Mouse (Mus musculus) MEL (cell line): ENCODE measurements around the gene Myo1c. TPM values are rescaled to one million over a fixed set of nuclear protein-coding genes. Genes with fewer than 3 reads are reported as not detected.
A peak's percentile ranks its signal among the peaks of the same experiment; 100 is the strongest.

Experiments
- DNase-seq: peaks from one replicate; pipeline ENCODE4 v3.0.0; 2011; ENCODE audit warnings: low read depth, low spot score
- H3K27ac ChIP-seq: 2 replicates; pipeline ENCODE4 v1.5.1; 2012; ENCODE audit warnings: low read depth, mild to moderate bottlenecking, control low read depth, low read length, moderate library complexity; ENCODE audit not compliant: control insufficient read depth
- H3K27me3 ChIP-seq, 2 experiments: fragments of 150-350 bp in 1 of 2; sonication (generic) in 1 of 2; 2 replicates each; pipeline ENCODE4 v1.6.1; 2012; ENCODE audit warnings: low read length in 2 of 2, mild to moderate bottlenecking in 2 of 2, improper control_type of control experiment in 1 of 2, moderate library complexity in 1 of 2; ENCODE audit not compliant: insufficient read depth in 2 of 2, control insufficient read depth in 1 of 2
- H3K36me3 ChIP-seq, 2 experiments: 2 replicates each; pipeline ENCODE4 v1.6.1; 2012 to 2014; ENCODE audit warnings: low read length in 2 of 2, improper control_type of control experiment in 1 of 2, inconsistent platforms in 1 of 2, mild to moderate bottlenecking in 1 of 2; ENCODE audit not compliant: insufficient read depth in 2 of 2, control insufficient read depth in 1 of 2
- H3K4me1 ChIP-seq, 2 experiments: fragments of 150-350 bp in 1 of 2; sonication (generic) in 1 of 2; 2 replicates each; pipeline ENCODE4 v1.6.1; 2012; ENCODE audit warnings: low read length in 2 of 2, improper control_type of control experiment in 1 of 2, mild to moderate bottlenecking in 1 of 2; ENCODE audit not compliant: insufficient read depth in 2 of 2, control insufficient read depth in 1 of 2
- H3K4me3 ChIP-seq, 2 experiments: fragments of 150-350 bp in 1 of 2; sonication (generic) in 1 of 2; 2 replicates each; pipeline ENCODE4 v1.5.1; 2012; ENCODE audit warnings: low read depth in 2 of 2, low read length in 2 of 2, mild to moderate bottlenecking in 2 of 2, moderate library complexity in 2 of 2, control low read depth in 1 of 2, improper control_type of control experiment in 1 of 2; ENCODE audit not compliant: control insufficient read depth in 1 of 2, insufficient read depth in 1 of 2
- H3K79me2 ChIP-seq: 2 replicates; pipeline ENCODE4 v1.6.1; 2012; ENCODE audit warnings: mild to moderate bottlenecking, low read length, moderate library complexity; ENCODE audit not compliant: control insufficient read depth, poor library complexity, insufficient read depth
- H3K9ac ChIP-seq: 2 replicates; pipeline ENCODE4 v1.6.1; 2012; ENCODE audit warnings: low read depth, mild to moderate bottlenecking, control low read depth, low read length, moderate library complexity; ENCODE audit not compliant: control insufficient read depth, poor library complexity, severe bottlenecking
- H3K9me3 ChIP-seq: fragments of 150-350 bp; sonication (generic); replicated peaks from 2 replicates; pipeline ENCODE4 v1.6.1; 2012; ENCODE audit warnings: mild to moderate bottlenecking, low read length, improper control_type of control experiment, moderate library complexity; ENCODE audit not compliant: insufficient read depth
- BHLHE40 ChIP-seq: IDR thresholded peaks from 2 replicates; pipeline ENCODE4 v1.6.1; 2012; ENCODE audit warnings: low read depth, mild to moderate bottlenecking, inconsistent platforms, low read length, improper control_type of control experiment, borderline replicate concordance
- CHD1 ChIP-seq: IDR thresholded peaks from 2 replicates; pipeline ENCODE4 v1.6.1; 2012; ENCODE audit warnings: low read depth, mild to moderate bottlenecking, inconsistent platforms, low read length, improper control_type of control experiment
- CHD2 ChIP-seq: IDR thresholded peaks from 2 replicates; pipeline ENCODE4 v1.6.1; 2011; ENCODE audit warnings: low read length, improper control_type of control experiment
- CTCF ChIP-seq, 3 experiments: IDR thresholded peaks in 2 of 3; conservative IDR thresholded peaks in 1 of 3; 2 replicates each; pipeline ENCODE4 v1.5.1; 2011 to 2012; ENCODE audit warnings: low read length in 3 of 3, low read depth in 2 of 3, mild to moderate bottlenecking in 2 of 3, improper control_type of control experiment in 1 of 3, inconsistent platforms in 1 of 3, mixed read lengths in 1 of 3, moderate library complexity in 1 of 3; ENCODE audit not compliant: control insufficient read depth in 1 of 3, insufficient read depth in 1 of 3, poor library complexity in 1 of 3, severe bottlenecking in 1 of 3
- E2F4 ChIP-seq: IDR thresholded peaks from 2 replicates; pipeline ENCODE4 v1.6.1; 2011; ENCODE audit warnings: low read depth, low read length, improper control_type of control experiment, borderline replicate concordance
- ELF1 ChIP-seq: IDR thresholded peaks from 2 replicates; pipeline ENCODE4 v1.6.1; 2014; ENCODE audit warnings: low read depth, mild to moderate bottlenecking, inconsistent platforms, low read length, improper control_type of control experiment, moderate library complexity
- EP300 ChIP-seq, 2 experiments: IDR thresholded peaks; 2 replicates each; pipeline ENCODE4 v1.6.1; 2011; ENCODE audit warnings: improper control_type of control experiment in 2 of 2, low read length in 2 of 2, low read depth in 1 of 2, mild to moderate bottlenecking in 1 of 2
- ETS1 ChIP-seq: IDR thresholded peaks from 2 replicates; pipeline ENCODE4 v1.6.1; 2012; ENCODE audit warnings: low read depth, mild to moderate bottlenecking, inconsistent platforms, low read length, improper control_type of control experiment, moderate library complexity
- GABPA ChIP-seq: IDR thresholded peaks from 2 replicates; pipeline ENCODE4 v1.6.1; 2012; ENCODE audit warnings: low read depth, mild to moderate bottlenecking, inconsistent platforms, low read length, improper control_type of control experiment, moderate library complexity
- GATA1 ChIP-seq: IDR thresholded peaks from 2 replicates; pipeline ENCODE4 v1.6.1; 2011; ENCODE audit warnings: low read depth, low read length, improper control_type of control experiment
- HCFC1 ChIP-seq: IDR thresholded peaks from 2 replicates; pipeline ENCODE4 v1.6.1; 2012; ENCODE audit warnings: low read depth, mild to moderate bottlenecking, inconsistent platforms, low read length, improper control_type of control experiment, moderate library complexity
- JUND ChIP-seq: IDR thresholded peaks from 2 replicates; pipeline ENCODE4 v1.6.1; 2011; ENCODE audit warnings: low read depth, mild to moderate bottlenecking, improper control_type of control experiment, low read length
- KAT2A ChIP-seq: conservative IDR thresholded peaks from 2 replicates; pipeline ENCODE4 v1.6.1; 2012; ENCODE audit warnings: low read depth, low read length, improper control_type of control experiment, inconsistent platforms
- MAFK ChIP-seq: IDR thresholded peaks from 2 replicates; pipeline ENCODE4 v1.6.1; 2011; ENCODE audit warnings: low read depth, mild to moderate bottlenecking, low read length, improper control_type of control experiment, borderline replicate concordance
- MAX ChIP-seq: IDR thresholded peaks from 2 replicates; pipeline ENCODE4 v1.6.1; 2011; ENCODE audit warnings: low read length, improper control_type of control experiment
- MAZ ChIP-seq: IDR thresholded peaks from 2 replicates; pipeline ENCODE4 v1.6.1; 2012; ENCODE audit warnings: low read depth, mild to moderate bottlenecking, inconsistent platforms, low read length, improper control_type of control experiment
- MEF2A ChIP-seq: IDR thresholded peaks from 2 replicates; pipeline ENCODE4 v1.6.1; 2014; ENCODE audit warnings: low read depth, mild to moderate bottlenecking, inconsistent platforms, low read length, improper control_type of control experiment; ENCODE audit not compliant: poor library complexity, insufficient replicate concordance, severe bottlenecking; ENCODE audit errors: extremely low read depth
- MXI1 ChIP-seq: IDR thresholded peaks from 2 replicates; pipeline ENCODE4 v1.6.1; 2011; ENCODE audit warnings: mild to moderate bottlenecking, low read depth, low read length, improper control_type of control experiment
- MYC ChIP-seq: IDR thresholded peaks from 2 replicates; pipeline ENCODE4 v1.6.1; 2011; ENCODE audit warnings: low read depth, mild to moderate bottlenecking, low read length, improper control_type of control experiment, moderate library complexity
- NELFE ChIP-seq: IDR thresholded peaks from 2 replicates; pipeline ENCODE4 v1.6.1; 2011; ENCODE audit warnings: low read depth, low read length, improper control_type of control experiment
- NRF1 ChIP-seq: IDR thresholded peaks from 2 replicates; pipeline ENCODE4 v1.6.1; 2014; ENCODE audit warnings: low read depth, mild to moderate bottlenecking, inconsistent platforms, low read length, improper control_type of control experiment, moderate library complexity; ENCODE audit not compliant: poor library complexity, insufficient read depth, severe bottlenecking
- POLR2A ChIP-seq, 2 experiments: IDR thresholded peaks; 2 replicates each; pipeline ENCODE4 v1.6.1; 2011 to 2012; ENCODE audit warnings: low read length in 2 of 2, mild to moderate bottlenecking in 2 of 2, control low read depth in 1 of 2, improper control_type of control experiment in 1 of 2, low read depth in 1 of 2, moderate library complexity in 1 of 2; ENCODE audit not compliant: control insufficient read depth in 1 of 2, insufficient read depth in 1 of 2, poor library complexity in 1 of 2
- POLR2AphosphoS2 ChIP-seq: IDR thresholded peaks from 2 replicates; pipeline ENCODE4 v1.6.1; 2011; ENCODE audit warnings: low read length, improper control_type of control experiment
- RAD21 ChIP-seq: IDR thresholded peaks from 2 replicates; pipeline ENCODE4 v1.6.1; 2011; ENCODE audit warnings: mild to moderate bottlenecking, low read depth, low read length, improper control_type of control experiment
- RCOR1 ChIP-seq: IDR thresholded peaks from 2 replicates; pipeline ENCODE4 v1.6.1; 2012; ENCODE audit warnings: low read depth, mild to moderate bottlenecking, inconsistent platforms, low read length, improper control_type of control experiment
- SIN3A ChIP-seq: IDR thresholded peaks from 2 replicates; pipeline ENCODE4 v1.6.1; 2012; ENCODE audit warnings: low read length, improper control_type of control experiment, inconsistent platforms
- SMC3 ChIP-seq: IDR thresholded peaks from 2 replicates; pipeline ENCODE4 v1.6.1; 2011; ENCODE audit warnings: low read depth, low read length, improper control_type of control experiment
- TAL1 ChIP-seq: IDR thresholded peaks from 2 replicates; pipeline ENCODE4 v1.6.1; 2012; ENCODE audit warnings: mild to moderate bottlenecking, inconsistent platforms, low read length, moderate library complexity, mixed read lengths
- TBP ChIP-seq: IDR thresholded peaks from 2 replicates; pipeline ENCODE4 v1.8.0; 2011; ENCODE audit warnings: low read depth, low read length, improper control_type of control experiment
- TCF12 ChIP-seq: IDR thresholded peaks from 2 replicates; pipeline ENCODE4 v1.6.1; 2014; ENCODE audit warnings: low read depth, mild to moderate bottlenecking, inconsistent platforms, low read length, improper control_type of control experiment, moderate library complexity
- UBTF ChIP-seq: IDR thresholded peaks from 2 replicates; pipeline ENCODE4 v1.6.1; 2012; ENCODE audit warnings: low read depth, mild to moderate bottlenecking, inconsistent platforms, low read length, improper control_type of control experiment, moderate library complexity, borderline replicate concordance; ENCODE audit not compliant: insufficient read depth
- USF1 ChIP-seq: IDR thresholded peaks from 2 replicates; pipeline ENCODE4 v1.6.1; 2014; ENCODE audit warnings: low read depth, mild to moderate bottlenecking, inconsistent platforms, low read length, improper control_type of control experiment, moderate library complexity
- USF2 ChIP-seq, 2 experiments: IDR thresholded peaks; 2 replicates each; pipeline ENCODE4 v1.6.1; 2011 to 2012; ENCODE audit warnings: improper control_type of control experiment in 2 of 2, low read length in 2 of 2, borderline replicate concordance in 1 of 2, inconsistent platforms in 1 of 2, low read depth in 1 of 2, mild to moderate bottlenecking in 1 of 2; ENCODE audit not compliant: insufficient read depth in 1 of 2
- ZC3H11A ChIP-seq: IDR thresholded peaks from 2 replicates; pipeline ENCODE4 v1.6.1; 2012; ENCODE audit warnings: low read depth, mild to moderate bottlenecking, inconsistent platforms, low read length, improper control_type of control experiment
- ZMIZ1 ChIP-seq: IDR thresholded peaks from 2 replicates; pipeline ENCODE4 v1.6.1; 2012; ENCODE audit warnings: low read depth, mild to moderate bottlenecking, inconsistent platforms, low read length, improper control_type of control experiment, moderate library complexity
- ZNF384 ChIP-seq: IDR thresholded peaks from 2 replicates; pipeline ENCODE4 v1.6.1; 2012; ENCODE audit warnings: low read depth, mild to moderate bottlenecking, inconsistent platforms, low read length, improper control_type of control experiment
- polyA plus RNA-seq, 2 experiments: library from polyadenylated mRNA; stranded (reverse) in 1 of 2; unstranded in 1 of 2; fragments of >175 nt in 1 of 2; fragments of >200 nt in 1 of 2; gene quantifications; 2 replicates each; pipeline versions ENCODE4 v1.2.1 to v1.2.4; 2012; ENCODE audit warnings: low replicate concordance in 2 of 2, low read depth in 1 of 2; ENCODE audit not compliant: insufficient read length in 2 of 2, insufficient read depth in 1 of 2, missing spikeins in 1 of 2
- total RNA-seq: library from RNA; depleted of rRNA; stranded (reverse); fragments of 300-350 nt; gene quantifications from 2 replicates; pipeline ENCODE4 v1.2.3, GENCODE M21; 2012

Myo1c gene
- total and polyA plus RNA-seq, 3 experiments, result 33.2 to 45.6 TPM; not detected in 1

- Histone ChIP-seq H3K9ac (peak overlapping the region; percentile 81), H3K9me3 (no peaks in the 10 kb centered on the region), H3K27me3 (no peaks in the 10 kb centered on the region), H3K27ac (peak overlapping the region; percentile 77), H3K36me3 (peaks cover 0 to 9% of the 10 kb centered on the region in 2 experiments; a peak in 2 of 4 replicates), H3K4me3 (peak overlapping the region; percentile 62 to 81), H3K4me1 (peaks cover 4 to 34% of the 10 kb centered on the region in 2 experiments), H3K79me2 (peaks cover 16% of the 10 kb centered on the region)
- peak; percentile 95 for DNase-seq
- TF ChIP-seq POLR2A (IDR thresholded peaks at IDR 0.05; ENCODE audit: control insufficient read depth in 1 of 2, insufficient read depth in 1 of 2, low read depth in 1 of 2, low read length in 2 of 2, poor library complexity in 1 of 2) (peak; percentile 9 to 42; a peak in 2 of 4 replicates), MYC (no peak; the same call in 1 of the 2 replicates), NRF1 (0 out of 2 replicates have a peak, but pooled peaks have one; percentile 44), RAD21 (no peak), TAL1 (no peak), MAFK (no peak), ETS1 (no peak), BHLHE40 (peak; percentile 36), CHD1 (no peak), UBTF (no peak), MAZ (peak; percentile 1; the same call in 1 of the 2 replicates), ZC3H11A (no peak), SMC3 (no peak), GABPA (no peak), GATA1 (no peak), CTCF (IDR thresholded peaks at IDR 0.05 in 2 of 3, conservative IDR thresholded peaks at IDR 0.05 in 1 of 3; ENCODE audit: control insufficient read depth in 1 of 3, insufficient read depth in 1 of 3, low read depth in 2 of 3, low read length in 3 of 3, poor library complexity in 1 of 3, severe bottlenecking in 1 of 3) (no peak), JUND (no peak), KAT2A (no peak), NELFE (peak; percentile 33), MEF2A (0 out of 2 replicates have a peak, but pooled peaks have one; percentile 8), EP300 (IDR thresholded peaks at IDR 0.05; ENCODE audit: low read depth in 1 of 2, low read length in 2 of 2) (no peak), TBP (peak; percentile 21; the same call in 1 of the 2 replicates), SIN3A (peak; percentile 7; the same call in 1 of the 2 replicates), ZMIZ1 (peak; percentile 68; the same call in 1 of the 2 replicates), ELF1 (peak; percentile 6; the same call in 1 of the 2 replicates), CHD2 (peak; percentile 52; the same call in 1 of the 2 replicates), HCFC1 (no peak), USF2 (IDR thresholded peaks at IDR 0.05; ENCODE audit: borderline replicate concordance in 1 of 2, insufficient read depth in 1 of 2, low read depth in 1 of 2, low read length in 2 of 2) (no peak), ZNF384 (no peak), RCOR1 (no peak), E2F4 (no peak), MAX (peak; percentile 81), POLR2AphosphoS2 (0 out of 2 replicates have a peak, but pooled peaks have one; percentile 24), USF1 (no peak), TCF12 (0 out of 2 replicates have a peak, but pooled peaks have one; percentile 11), MXI1 (no peak; the same call in none of the 2 replicates)
These were observed 3.6 kb downstream of the Myo1c start for GRCm38 (mm10) chr11:75653781-75654470.
